Mouse (Mus musculus): ENCODE data around the gene Mchr1.
"Not testable (repeated sequence)": the region's sequence is repeated elsewhere in the genome, so short reads cannot be mapped to it uniquely, and the experiment has no call there.

Mchr1 gene

GRCm38 (mm10) chr15:81235086-81235920, at the start of gene Mchr1:
Mchr1 (plus strand) TSS chr15:81235499.
- DNase-seq, result no peak

DNA sequence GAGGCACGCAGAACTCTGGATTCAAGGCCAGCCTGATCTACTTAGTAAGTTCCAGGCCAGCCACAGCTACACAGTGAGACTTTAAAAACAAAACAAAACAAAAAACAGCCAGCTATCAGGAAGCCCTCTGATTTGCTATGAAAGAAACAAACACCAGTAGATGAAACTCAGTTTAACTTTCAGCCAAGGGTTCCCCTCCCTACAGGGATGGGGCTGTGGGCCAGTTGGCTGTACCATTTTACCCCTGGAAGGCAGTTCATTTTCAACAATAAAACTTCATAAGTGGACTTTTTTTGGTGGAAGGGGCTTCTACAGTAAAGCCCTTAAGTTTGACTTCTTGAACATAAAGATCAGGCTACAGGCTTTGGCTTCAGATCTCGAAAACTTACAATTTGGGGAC, 46.2 kb upstream of the Mchr1 start:
- no peak for DNase-seq

DNA sequence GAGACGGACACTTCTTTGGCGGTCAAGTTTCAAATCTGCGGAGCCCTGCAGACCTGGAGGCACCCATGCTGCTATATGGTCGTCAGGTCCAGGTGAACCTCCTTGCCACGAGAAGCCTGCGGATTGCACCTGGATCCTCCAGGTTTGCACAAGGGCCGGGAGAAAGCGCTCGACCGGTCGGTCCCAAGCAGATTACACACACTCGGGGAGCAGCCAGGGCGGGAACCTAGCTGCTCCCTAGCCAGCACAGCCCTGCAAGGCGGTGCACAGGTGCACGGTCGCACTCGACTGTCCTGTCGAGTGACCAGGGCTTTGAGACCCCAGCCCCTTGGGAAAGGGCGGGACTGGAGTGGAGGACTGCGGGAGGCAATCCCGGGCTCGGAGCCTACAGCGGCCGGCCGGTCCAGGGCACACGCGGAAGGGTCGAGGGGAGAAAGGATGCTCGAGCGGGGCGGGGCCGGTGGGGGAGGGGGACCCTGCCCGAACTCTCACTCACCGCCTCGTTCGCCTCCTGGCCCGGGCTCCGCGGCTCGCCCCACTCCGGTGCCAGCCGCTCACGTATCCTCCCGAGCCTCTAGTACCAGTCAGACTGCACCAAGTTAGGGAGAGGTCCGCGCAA, 45.2 kb upstream of the Mchr1 start:
- no peak for DNase-seq

GRCm38 (mm10) chr15:81190630-81191178, 44.6 kb upstream of the Mchr1 start, which contains the start of gene Mrtfa:
Mrtfa (minus strand) TSS chr15:81190757.
- peak; percentile 100 for DNase-seq

- DNase-seq, result no peak
Measured at GRCm38 (mm10) chr15:81191303-81191702, 44.0 kb upstream of the Mchr1 start.

- no peak for DNase-seq
Measured at GRCm38 (mm10) chr15:81192316-81192715, 43.0 kb upstream of the Mchr1 start.

DNA sequence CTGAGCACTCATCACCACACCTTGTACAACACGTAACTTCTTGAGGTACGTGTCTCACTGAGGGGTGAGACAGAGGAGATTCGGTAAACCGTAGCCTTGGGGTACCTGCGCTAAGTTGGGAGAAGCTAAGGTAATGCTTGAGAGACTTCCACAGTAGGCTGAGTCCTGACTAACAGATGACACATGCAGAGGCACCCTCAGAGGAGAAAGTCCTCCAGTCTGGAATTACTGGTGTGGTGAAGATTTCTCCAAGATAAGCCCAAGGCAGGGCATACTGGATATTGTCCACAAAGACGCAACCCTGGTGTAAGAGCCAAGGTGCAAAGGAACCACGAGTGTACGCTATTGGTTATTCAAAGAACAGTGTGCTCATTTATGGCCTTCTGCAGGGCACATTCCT, 42.4 kb upstream of the Mchr1 start:
- DNase-seq, result no peak

DNA sequence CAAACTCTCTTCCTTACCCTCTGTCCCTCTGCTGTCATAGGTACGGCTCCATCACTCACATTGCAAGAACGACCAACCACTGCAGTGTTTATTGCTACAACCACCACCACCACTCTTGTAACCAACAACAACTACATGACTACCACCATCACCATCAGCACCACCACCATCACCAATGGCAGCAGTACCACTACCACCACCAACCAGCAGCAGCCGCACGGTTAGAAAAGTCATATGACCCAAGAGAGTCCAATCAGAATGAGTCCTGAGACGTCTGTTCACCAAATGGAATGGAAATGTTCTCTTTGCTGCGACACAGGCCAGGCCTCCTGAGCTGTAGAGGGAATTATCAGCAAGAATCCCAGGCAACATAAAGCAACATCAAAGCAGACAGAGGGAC, 40.5 kb upstream of the Mchr1 start:
- no peak for DNase-seq

GRCm38 (mm10) chr15:81195447-81195846, 39.9 kb upstream of the Mchr1 start:
- no peak for DNase-seq

GRCm38 (mm10) chr15:81197197-81197596, 38.1 kb upstream of the Mchr1 start:
- no peak for DNase-seq

GRCm38 (mm10) chr15:81198447-81198846, 36.9 kb upstream of the Mchr1 start:
- DNase-seq, result peak; percentile 8

DNA sequence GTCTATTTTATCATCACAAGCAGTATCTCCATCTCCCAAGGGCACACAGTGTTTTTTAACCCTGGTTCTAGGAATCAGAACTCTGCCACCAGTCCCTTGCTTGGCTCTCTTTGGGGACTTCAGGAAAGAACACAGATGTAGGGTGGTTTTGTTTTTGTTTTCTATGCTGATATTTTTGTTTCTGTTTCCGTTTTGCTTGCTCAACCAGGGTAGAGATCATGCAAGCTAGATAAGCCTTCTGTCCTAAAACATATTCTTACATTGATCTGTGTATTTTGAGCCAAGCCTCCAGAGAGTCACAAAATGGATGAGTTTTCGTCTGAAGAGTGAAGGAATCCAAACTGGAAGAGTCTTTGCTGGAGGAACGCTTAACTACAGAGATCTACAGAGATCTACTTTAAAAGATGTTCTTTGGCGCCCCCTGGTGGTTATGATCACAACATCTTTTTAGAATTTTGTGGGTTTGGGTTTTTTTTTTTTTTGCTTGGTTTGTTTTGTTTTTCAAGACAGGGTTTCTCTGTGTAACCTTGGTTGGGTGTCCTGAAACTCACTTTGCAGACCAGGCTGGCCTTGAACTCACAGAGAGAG, 35.8 kb upstream of the Mchr1 start:
- peak; percentile 76 for DNase-seq

DNA sequence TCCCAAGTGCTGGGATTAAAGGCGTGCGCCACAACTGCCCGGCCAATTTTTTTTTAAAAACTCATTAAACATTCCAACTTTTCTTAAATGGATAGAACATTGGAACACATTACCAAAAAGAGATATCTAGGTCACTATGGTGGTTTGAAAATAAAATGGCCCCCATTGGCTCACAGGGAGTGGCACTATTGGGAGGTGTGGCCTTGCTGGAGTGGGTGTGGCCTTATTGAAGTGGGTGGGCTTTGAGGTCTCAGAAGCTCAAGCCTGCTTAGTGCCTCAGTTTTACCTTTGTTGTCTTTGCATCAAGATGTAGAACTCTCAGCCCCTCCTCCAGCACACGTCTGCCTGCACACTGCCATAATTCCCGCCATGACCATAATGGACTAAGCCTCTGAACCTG, 32.8 kb upstream of the Mchr1 start:
- DNase-seq, result no peak

- no peak for DNase-seq
Measured at GRCm38 (mm10) chr15:81210496-81210895, 24.8 kb upstream of the Mchr1 start.

DNA sequence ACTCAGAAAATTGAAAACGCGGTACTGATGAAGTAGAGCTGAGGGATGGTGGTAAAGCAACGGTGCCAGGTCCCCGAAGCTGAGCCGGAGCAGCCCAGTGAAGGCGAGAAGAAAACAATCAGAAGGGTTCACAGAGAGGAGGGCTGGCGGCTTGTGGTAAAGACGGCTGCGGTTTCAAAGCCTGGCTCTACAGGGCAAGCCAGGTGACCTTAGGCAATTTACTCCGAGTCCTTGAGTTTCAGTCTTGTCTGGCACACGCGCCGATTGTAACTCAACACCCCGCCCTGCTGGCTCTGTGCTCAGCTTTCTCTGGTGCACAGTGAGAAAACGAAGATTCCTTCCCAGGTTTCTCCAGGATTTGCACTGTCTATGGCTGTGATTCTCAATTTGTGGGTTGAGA, 22.3 kb upstream of the Mchr1 start:
- no peak for DNase-seq

DNA sequence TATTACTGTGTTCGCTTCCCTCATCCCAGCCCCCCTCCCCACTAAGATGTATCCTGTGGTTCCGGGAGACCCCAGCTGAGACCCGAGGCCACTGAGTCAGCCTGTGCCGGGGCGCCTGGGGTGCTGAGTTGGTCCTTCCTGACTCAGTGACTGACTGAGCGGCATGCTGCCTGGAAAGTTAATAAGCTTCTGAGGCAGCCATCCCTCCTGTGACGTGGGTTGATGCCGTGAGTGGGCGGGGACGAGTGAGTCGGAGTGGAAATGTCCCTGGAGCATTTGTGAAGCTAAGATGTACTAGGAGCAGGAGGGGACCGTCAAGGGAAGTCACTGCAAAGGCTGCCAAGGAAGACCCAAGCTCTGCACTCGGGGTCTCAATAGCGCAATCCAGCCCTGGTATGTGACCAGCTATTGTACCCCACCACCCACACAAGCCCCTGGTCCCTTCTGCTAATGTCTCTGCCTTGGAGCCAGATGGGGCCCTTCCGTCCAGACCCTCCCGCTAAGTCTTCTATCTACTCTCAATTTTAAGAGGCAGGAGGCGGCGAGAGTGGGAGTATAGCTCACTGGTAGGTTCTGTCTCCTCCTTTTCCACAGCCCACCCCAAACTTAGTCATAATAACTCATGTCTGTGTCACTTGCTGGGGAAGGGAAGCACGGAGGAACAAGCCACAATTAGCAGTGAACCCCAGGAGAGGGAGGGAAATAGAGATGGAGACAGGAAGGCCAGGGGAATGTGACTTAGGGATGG, 18.2 kb upstream of the Mchr1 start:
- DNase-seq, result no peak

DNA sequence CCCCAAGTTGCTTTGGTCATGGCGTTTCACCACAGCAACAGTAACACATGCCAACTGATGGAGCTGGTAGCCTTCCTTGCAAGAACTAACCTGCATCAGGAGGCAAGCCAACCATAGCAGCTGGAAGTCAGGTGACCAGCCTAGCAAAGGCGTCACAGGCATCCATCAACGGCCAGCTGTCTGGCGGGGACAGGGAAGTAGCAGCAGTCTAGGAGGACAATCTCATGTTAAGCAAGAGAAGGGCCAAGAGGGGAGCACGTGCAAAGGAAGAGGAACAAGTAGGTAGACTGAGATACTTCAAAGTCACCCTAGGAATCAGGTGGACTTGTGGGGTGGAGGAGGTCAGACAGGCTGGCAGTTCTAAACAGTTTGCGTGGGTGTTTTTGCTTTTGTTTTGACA, 16.2 kb upstream of the Mchr1 start:
- no peak for DNase-seq

GRCm38 (mm10) chr15:81220051-81220450, 15.2 kb upstream of the Mchr1 start:
- DNase-seq, result not testable (repeated sequence)

DNA sequence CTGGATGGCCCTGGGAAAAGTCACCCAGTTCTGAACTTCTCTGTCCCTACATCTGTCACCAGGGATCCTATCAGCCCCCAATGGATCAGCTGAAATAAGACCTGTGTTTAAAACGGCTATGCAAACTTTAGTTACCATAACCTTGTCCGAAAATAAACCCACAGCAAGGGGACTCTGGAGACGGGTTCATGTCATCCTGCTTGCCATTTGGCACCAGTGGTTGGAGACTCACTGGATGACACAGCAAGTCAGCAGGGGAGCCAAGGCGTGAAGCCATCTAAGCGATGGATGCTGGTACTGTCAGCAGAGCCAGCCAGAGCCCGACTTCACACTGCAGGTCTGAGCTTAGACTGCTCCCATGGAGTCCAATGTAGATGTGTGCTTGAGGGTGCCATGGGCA, 13.9 kb upstream of the Mchr1 start:
- DNase-seq, result no peak

DNA sequence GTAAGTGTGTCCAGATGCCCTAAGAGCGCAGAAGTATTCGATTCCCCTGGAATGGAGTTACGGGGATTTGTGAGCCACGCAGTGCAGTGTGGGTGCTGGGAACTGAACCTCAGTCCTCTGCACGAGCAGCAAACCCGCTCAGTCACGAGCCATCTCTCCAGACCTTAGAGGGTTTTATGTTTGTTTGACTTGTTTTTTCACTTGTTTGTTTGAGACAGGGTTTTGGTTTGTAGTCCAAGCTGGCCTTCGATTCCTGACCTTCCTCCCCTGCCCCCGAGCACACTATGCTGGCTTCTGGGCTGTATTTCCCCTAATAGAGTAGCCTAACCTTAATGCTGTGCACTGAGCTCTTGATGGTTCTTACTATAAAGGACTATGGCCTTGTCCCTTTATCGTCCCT, 10.3 kb upstream of the Mchr1 start:
- DNase-seq, result no peak

- no peak for DNase-seq
Measured at GRCm38 (mm10) chr15:81225732-81226131, 9.6 kb upstream of the Mchr1 start.

- no peak for DNase-seq
Measured at GRCm38 (mm10) chr15:81226796-81227195, 8.5 kb upstream of the Mchr1 start.

DNA sequence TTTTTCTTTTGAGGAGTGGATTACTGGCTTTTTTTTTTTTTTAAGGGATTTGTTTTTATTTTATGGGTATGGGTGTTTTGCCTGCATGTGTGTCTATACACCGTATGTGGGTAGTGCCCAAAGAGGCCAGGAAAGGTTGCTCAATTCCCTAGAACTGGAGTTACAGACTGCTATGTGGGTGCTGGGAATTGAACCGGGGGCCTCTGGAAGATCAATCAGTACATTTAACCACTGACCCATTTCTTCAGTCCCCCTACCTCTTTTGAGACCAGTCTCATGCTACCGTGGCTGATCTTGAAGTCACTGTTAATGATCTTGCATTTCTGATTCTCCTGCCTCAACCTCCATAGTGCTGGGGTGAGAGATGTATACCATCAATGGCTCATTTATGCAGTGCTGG, 8.0 kb upstream of the Mchr1 start:
- DNase-seq, result no peak
